Mouse (Mus musculus) embryonic facial prominence, embryonic 14.5 days (tissue): ENCODE data around the gene Ndel1. TPM values are rescaled to one million over a fixed set of nuclear protein-coding genes. Genes with fewer than 3 reads are reported as not detected.

ENCODE experiments used
- polyA plus RNA-seq: library from polyadenylated mRNA; unstranded; fragments of >200 nt; fragmentation: Nextera tagmentation; extraction: Ambion mirVana; gene quantifications from 2 replicates; pipeline ENCODE4 v1.2.1, GENCODE M21; 2014

Gene Ndel1
- polyA plus RNA-seq, 1 experiment from 2014 or later: 90.0 TPM

Other genes with a start within 250 kb of the Ndel1 start
- gene Myh10, start 180.3 kb downstream of the Ndel1 start, polyA plus RNA-seq: 103 and 117 TPM in 2 replicates
- gene Rnf222, start 16.7 kb upstream of the Ndel1 start, polyA plus RNA-seq: 0.17 and 0.45 TPM in 2 replicates
- 1,088 and 1,233 TPM in 2 replicates for gene Rpl26, start 29.7 kb upstream of the Ndel1 start, polyA plus RNA-seq
- gene Odf4, start 55.2 kb upstream of the Ndel1 start, polyA plus RNA-seq: not detected in 2 replicates
- 7.3 and 8.9 TPM in 2 replicates for gene Arhgef15, start 85.6 kb upstream of the Ndel1 start, polyA plus RNA-seq
- gene Slc25a35, start 96.3 kb upstream of the Ndel1 start, polyA plus RNA-seq: 3.4 and 5.0 TPM in 2 replicates
- gene Rangrf, start 103.3 kb upstream of the Ndel1 start, polyA plus RNA-seq: 44.9 and 50.1 TPM in 2 replicates
- 19.1 and 21.9 TPM in 2 replicates for gene Pfas, start 136.6 kb upstream of the Ndel1 start, polyA plus RNA-seq
- 36.5 and 47.3 TPM in 2 replicates for gene Ctc1, start 144.1 kb upstream of the Ndel1 start, polyA plus RNA-seq
- gene Aurkb, start 173.8 kb upstream of the Ndel1 start, polyA plus RNA-seq: 92.5 and 112 TPM in 2 replicates
- gene Borcs6, start 187.9 kb upstream of the Ndel1 start, polyA plus RNA-seq: 12.1 and 12.4 TPM in 2 replicates
- 65.6 and 87.8 TPM in 2 replicates for gene Tmem107, start 198.9 kb upstream of the Ndel1 start, polyA plus RNA-seq
- gene Vamp2, start 216.6 kb upstream of the Ndel1 start, polyA plus RNA-seq: 89.1 and 97.0 TPM in 2 replicates
- 21.5 and 28.2 TPM in 2 replicates for gene Per1, start 223.4 kb upstream of the Ndel1 start, polyA plus RNA-seq
- gene Hes7, start 248.5 kb upstream of the Ndel1 start, polyA plus RNA-seq: 0.21 and 0.45 TPM in 2 replicates